Mouse (Mus musculus) limb, embryonic 14.5 days (tissue): ENCODE data around the gene Stim1. TPM values are rescaled to one million over a fixed set of nuclear protein-coding genes. Genes with fewer than 3 reads are reported as not detected.
"Not testable (repeated sequence)": the region's sequence is repeated elsewhere in the genome, so short reads cannot be mapped to it uniquely, and the experiment has no call there.

Experiments
- ATAC-seq: fragments of 200-750 bp; cut with Nextera tagmentation; 2 replicates; pipeline ENCODE4 v1.8.0; 2017; ENCODE audit warnings: low read depth, moderate number of reproducible peaks, moderate TSS enrichment; ENCODE audit not compliant: low FRiP score
- DNase-seq: peaks from one replicate; pipeline ENCODE4 v3.0.0-alpha.2; 2015; ENCODE audit warnings: low spot score
- H3K27ac ChIP-seq: fragments of 300-500 bp; sonication (generic); replicated peaks from 2 replicates; pipeline ENCODE4 v1.5.1; 2014; ENCODE audit warnings: low read depth, mild to moderate bottlenecking, low read length, moderate library complexity, mixed read lengths
- H3K27me3 ChIP-seq: fragments of 300-500 bp; sonication (generic); 2 replicates; pipeline ENCODE4 v1.6.1; 2014; ENCODE audit warnings: low read length, mixed read lengths; ENCODE audit not compliant: control insufficient read depth, insufficient read depth
- H3K36me3 ChIP-seq: fragments of 300-500 bp; sonication (generic); 2 replicates; pipeline ENCODE4 v1.6.1; 2014; ENCODE audit warnings: mild to moderate bottlenecking, low read length, moderate library complexity, mixed read lengths; ENCODE audit not compliant: control insufficient read depth, insufficient read depth
- H3K4me1 ChIP-seq: fragments of 300-500 bp; sonication (generic); 2 replicates; pipeline ENCODE4 v1.6.1; 2014; ENCODE audit warnings: antibody characterized with exemption, low read length, mixed read lengths; ENCODE audit not compliant: control insufficient read depth, insufficient read depth
- H3K4me2 ChIP-seq: fragments of 300-500 bp; sonication (generic); replicated peaks from 2 replicates; pipeline ENCODE4 v1.6.1; 2014; ENCODE audit warnings: low read depth, mild to moderate bottlenecking, low read length, moderate library complexity; ENCODE audit not compliant: severe bottlenecking
- H3K4me3 ChIP-seq: fragments of 300-500 bp; sonication (generic); replicated peaks from 2 replicates; pipeline ENCODE4 v1.5.1; 2014; ENCODE audit warnings: low read length
- H3K9ac ChIP-seq: fragments of 300-500 bp; sonication (generic); 2 replicates; pipeline ENCODE4 v1.6.1; 2014; ENCODE audit warnings: mild to moderate bottlenecking, low read depth, low read length, moderate library complexity; ENCODE audit not compliant: severe bottlenecking
- H3K9me3 ChIP-seq: fragments of 300-500 bp; sonication (generic); 2 replicates; pipeline ENCODE4 v1.6.1; 2016; ENCODE audit warnings: low read length; ENCODE audit not compliant: control insufficient read depth
- POLR2A ChIP-seq: fragments of 200-500 bp; IDR thresholded peaks from 2 replicates; pipeline ENCODE4 v1.8.0; 2012; ENCODE audit warnings: inconsistent platforms, mild to moderate bottlenecking, moderate library complexity, borderline replicate concordance; ENCODE audit not compliant: insufficient read depth, insufficient read length; ENCODE audit errors: extremely low read depth
- WGBS: fragments of 180-500 bp; shearing (Covaris S2); extraction: QIAGEN DNeasy Blood & Tissue Kit; methylation state at CpG from one replicate; pipeline ENCODE4 v1.1.7; 2014; 5-methylcytosine and 5-hydroxymethylcytosine counted together
- polyA plus RNA-seq, 2 experiments: library from polyadenylated mRNA; depleted of rRNA in 1 of 2; stranded (reverse) in 1 of 2; unstranded in 1 of 2; fragments of >200 nt; fragmentation: Nextera tagmentation in 1 of 2; extraction: Ambion mirVana in 1 of 2; gene quantifications; 2 replicates each; pipeline versions ENCODE4 v1.2.1 to v1.2.3; 2012 to 2014

Stim1 gene
- polyA plus RNA-seq, 2 experiments = 27.7 to 49.1 TPM

DNA sequence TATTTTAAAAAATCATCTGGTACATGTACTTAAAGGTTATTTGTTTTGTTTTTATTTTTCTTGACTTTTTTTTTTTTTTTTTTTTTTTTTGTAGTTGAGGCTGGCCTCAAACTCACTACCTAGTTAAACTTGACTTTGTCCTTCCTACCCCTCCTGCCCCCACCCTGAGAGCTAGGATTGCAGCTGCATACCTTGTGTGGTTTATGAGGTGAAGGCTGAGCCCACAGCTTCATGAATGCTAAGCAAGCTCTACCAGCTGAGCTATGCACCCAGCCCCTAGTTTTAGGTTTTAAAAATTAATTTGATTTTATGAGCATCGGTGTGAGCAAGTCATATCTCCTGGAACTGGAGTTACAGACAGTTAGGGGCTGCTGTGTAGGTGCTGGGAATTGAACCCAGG lies 7.1 kb upstream of the Stim1 start:
- H3K4me3 ChIP-seq = no peak overlapping the region
- H3K27me3 ChIP-seq = no peaks in the 10 kb centered on the region
- no peaks in the 10 kb centered on the region for H3K9me3 ChIP-seq
- ATAC-seq = no peak
- H3K4me1 ChIP-seq = no peaks in the 10 kb centered on the region
- H3K9ac ChIP-seq = no peak overlapping the region
- no peak for DNase-seq
- WGBS = 70% methylated on average over 1 of the region's 1 CpGs
- H3K36me3 ChIP-seq = no peaks in the 10 kb centered on the region
- no peak for TF ChIP-seq POLR2A
- no peak overlapping the region for H3K27ac ChIP-seq
- H3K4me2 ChIP-seq = no peak overlapping the region

- Histone ChIP-seq H3K4me1 (no peaks in the 10 kb centered on the region), H3K36me3 (no peaks in the 10 kb centered on the region), H3K4me3 (no peak overlapping the region), H3K4me2 (no peak overlapping the region), H3K9ac (no peak overlapping the region), H3K27ac (no peak overlapping the region), H3K9me3 (no peaks in the 10 kb centered on the region), H3K27me3 (no peaks in the 10 kb centered on the region)
- no peak for TF ChIP-seq POLR2A
- no peak for ATAC-seq
- DNase-seq = no peak
- 93% methylated on average over 2 of the region's 2 CpGs for WGBS
Observed at GRCm38 (mm10) chr7:102263020-102263419, 4.6 kb upstream of the Stim1 start.

- ATAC-seq, H3K27ac ChIP-seq, H3K4me3 ChIP-seq, H3K9ac ChIP-seq, H3K36me3 ChIP-seq, H3K9me3 ChIP-seq, H3K4me2 ChIP-seq, H3K4me1 ChIP-seq, DNase-seq, H3K27me3 ChIP-seq: not testable (repeated sequence)
- WGBS = 92% methylated on average over 10 of the region's 10 CpGs
Observed at GRCm38 (mm10) chr7:102266021-102266400, 1.6 kb upstream of the Stim1 start.

DNA sequence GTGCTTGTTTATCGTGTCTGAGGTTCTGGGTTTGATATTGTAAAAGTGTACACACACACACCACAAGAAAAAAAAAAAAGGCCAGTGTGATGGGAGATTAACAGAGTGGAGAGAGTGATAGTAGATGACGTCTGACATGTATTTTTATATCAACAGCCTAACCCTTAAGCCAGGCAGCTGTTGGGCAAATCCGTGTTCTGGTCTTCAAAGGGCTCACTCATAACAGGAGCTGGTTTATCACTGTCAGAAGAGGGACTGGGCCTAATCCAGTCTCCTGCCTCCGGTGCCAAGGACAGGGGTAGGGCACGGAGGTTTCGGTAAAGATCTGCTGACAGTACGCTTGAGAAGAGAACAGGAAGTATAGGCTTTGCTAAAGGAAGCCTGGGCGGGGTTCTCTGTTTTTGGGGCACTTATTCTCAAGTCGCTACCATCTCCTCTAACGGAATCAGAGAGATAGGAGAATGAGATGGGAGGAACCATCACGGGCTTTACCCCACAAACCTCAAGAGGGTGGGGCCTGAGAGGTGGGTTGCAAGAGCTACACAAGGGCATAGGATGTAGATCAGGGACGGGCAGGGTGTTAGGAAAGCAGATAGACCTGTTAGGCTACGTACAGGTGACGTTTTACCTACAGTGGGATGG lies 1.1 kb upstream of the Stim1 start:
- DNase-seq (no peak), ATAC-seq (peak; percentile 3; the same call in 1 of the 2 replicates)
- H3K9ac ChIP-seq = no peak overlapping the region
- H3K27me3 ChIP-seq = no peaks in the 10 kb centered on the region; the same call in 1 of the 2 replicates
- no peak overlapping the region for H3K4me3 ChIP-seq
- TF ChIP-seq POLR2A = no peak
- WGBS = 45% methylated on average over 14 of the region's 14 CpGs
- no peak overlapping the region for H3K27ac ChIP-seq
- no peaks in the 10 kb centered on the region for H3K9me3 ChIP-seq
- no peak overlapping the region for H3K4me2 ChIP-seq
- no peaks in the 10 kb centered on the region for H3K36me3 ChIP-seq
- peaks cover 6% of the 10 kb centered on the region; the same call in 1 of the 2 replicates for H3K4me1 ChIP-seq

- H3K4me2 ChIP-seq = peak overlapping the region; percentile 90
- peak overlapping the region; percentile 38; the same call in 1 of the 2 replicates for H3K27ac ChIP-seq
- peak overlapping the region; percentile 78 for H3K9ac ChIP-seq
- H3K4me1 ChIP-seq = peaks cover 6% of the 10 kb centered on the region; the same call in 1 of the 2 replicates
- no peaks in the 10 kb centered on the region for H3K36me3 ChIP-seq
- WGBS = 0% methylated on average over 34 of the region's 34 CpGs
- no peaks in the 10 kb centered on the region for H3K9me3 ChIP-seq
- peak; percentile 95 for DNase-seq
- H3K27me3 ChIP-seq = no peaks in the 10 kb centered on the region; the same call in 1 of the 2 replicates
- peak; percentile 91 for ATAC-seq
- no peak for TF ChIP-seq POLR2A
- H3K4me3 ChIP-seq = peak overlapping the region; percentile 86
Observed at GRCm38 (mm10) chr7:102267113-102267579, 460 bp upstream of the Stim1 start.

DNA sequence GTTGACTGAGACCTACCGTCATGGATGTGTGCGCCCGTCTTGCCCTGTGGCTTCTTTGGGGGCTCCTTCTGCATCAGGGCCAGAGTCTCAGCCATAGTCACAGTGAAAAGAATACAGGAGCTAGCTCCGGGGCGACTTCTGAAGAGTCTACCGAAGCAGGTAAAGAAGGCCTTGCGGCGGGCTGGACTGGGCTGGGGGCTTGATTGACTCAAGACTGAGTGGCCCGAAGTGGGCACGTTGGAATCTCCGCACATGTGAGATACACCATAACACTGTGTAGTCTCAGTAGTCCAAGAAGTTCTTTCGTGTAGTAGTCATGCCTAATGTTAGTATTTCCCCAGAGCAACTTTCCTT lies 766 bp downstream of the Stim1 start:
- H3K4me2 ChIP-seq = peak overlapping the region; percentile 90
- no peaks in the 10 kb centered on the region for H3K9me3 ChIP-seq
- 7% methylated on average over 12 of the region's 12 CpGs for WGBS
- H3K4me3 ChIP-seq = peak overlapping the region; percentile 86
- H3K36me3 ChIP-seq = no peaks in the 10 kb centered on the region
- TF ChIP-seq POLR2A = no peak
- peak overlapping the region; percentile 78 for H3K9ac ChIP-seq
- no peak overlapping the region for H3K27ac ChIP-seq
- no peak for ATAC-seq
- no peak for DNase-seq
- no peaks in the 10 kb centered on the region; the same call in 1 of the 2 replicates for H3K27me3 ChIP-seq
- peaks cover 6% of the 10 kb centered on the region; the same call in 1 of the 2 replicates for H3K4me1 ChIP-seq
